Mouse (Mus musculus) liver, postnatal 0 days (tissue): Measurements from ENCODE around the gene Lrrc4. TPM values are rescaled to one million over a fixed set of nuclear protein-coding genes. Genes with fewer than 3 reads are reported as not detected.
A peak's percentile ranks its signal among the peaks of the same experiment; 100 is the strongest.

Experiments used
- ATAC-seq: fragments of 200-750 bp; cut with Nextera tagmentation; 2 replicates; pipeline ENCODE4 v1.8.0; 2017; ENCODE audit warnings: mild to moderate bottlenecking, moderate library complexity
- DNase-seq: peaks from one replicate; pipeline ENCODE4 v3.0.0-alpha.2; 2016
- H3K27ac ChIP-seq: fragments of 300-500 bp; sonication (generic); 2 replicates; pipeline ENCODE4 v1.5.1; 2014; ENCODE audit warnings: antibody characterized with exemption, moderate library complexity, mild to moderate bottlenecking, low read depth
- H3K27me3 ChIP-seq: fragments of 300-500 bp; sonication (generic); 2 replicates; pipeline ENCODE4 v1.6.1; 2014; ENCODE audit warnings: low read length, control low read depth, mixed read lengths; ENCODE audit not compliant: insufficient read depth
- H3K36me3 ChIP-seq: fragments of 300-500 bp; sonication (generic); replicated peaks from 2 replicates; pipeline ENCODE4 v1.6.1; 2014; ENCODE audit warnings: mild to moderate bottlenecking, control low read depth, low read length, moderate library complexity, mixed read lengths; ENCODE audit not compliant: insufficient read depth
- H3K4me1 ChIP-seq: fragments of 300-500 bp; sonication (generic); 2 replicates; pipeline ENCODE4 v1.6.1; 2014; ENCODE audit warnings: antibody characterized with exemption, mild to moderate bottlenecking, control low read depth; ENCODE audit not compliant: insufficient read depth
- H3K4me2 ChIP-seq: fragments of 300-500 bp; sonication (generic); 2 replicates; pipeline ENCODE4 v1.6.1; 2014; ENCODE audit warnings: low read depth, mild to moderate bottlenecking, low read length, moderate library complexity, mixed read lengths
- H3K4me3 ChIP-seq: fragments of 300-500 bp; sonication (generic); 2 replicates; pipeline ENCODE4 v1.5.1; 2014; ENCODE audit warnings: low read depth, low read length
- H3K9ac ChIP-seq: fragments of 300-500 bp; sonication (generic); replicated peaks from 2 replicates; pipeline ENCODE4 v1.6.1; 2014; ENCODE audit warnings: mild to moderate bottlenecking, moderate library complexity
- H3K9me3 ChIP-seq: fragments of 300-500 bp; sonication (generic); 2 replicates; pipeline ENCODE4 v1.6.1; 2016; ENCODE audit warnings: mild to moderate bottlenecking, control low read depth, low read length, mixed read lengths
- CTCF ChIP-seq: sonication (generic); IDR thresholded peaks from 2 replicates; pipeline ENCODE4 v1.5.1; 2016; ENCODE audit warnings: antibody characterized with exemption, low read depth
- EP300 ChIP-seq: IDR thresholded peaks from 2 replicates; pipeline ENCODE4 v1.6.1; 2016; ENCODE audit warnings: antibody characterized with exemption, low read depth, mild to moderate bottlenecking
- WGBS: fragments of 180-500 bp; shearing (Covaris S2); extraction: QIAGEN DNeasy Blood & Tissue Kit; methylation state at CpG from one replicate; pipeline ENCODE4 v1.1.7; 2014; ENCODE audit not compliant: insufficient replicate concordance; 5-methylcytosine and 5-hydroxymethylcytosine counted together
- polyA plus RNA-seq: library from polyadenylated mRNA; unstranded; fragments of >200 nt; fragmentation: Nextera tagmentation; extraction: Ambion mirVana; gene quantifications from 2 replicates; pipeline ENCODE4 v1.2.1, GENCODE M21; 2015

Lrrc4 gene
- polyA plus RNA-seq, 1 experiment from 2014 or later, result 0.08 TPM

- TF ChIP-seq CTCF, result no peak
- TF ChIP-seq EP300, result no peak
- Histone ChIP-seq H3K4me3 (no peak overlapping the region), H3K27me3 (no peaks in the 10 kb centered on the region), H3K4me1 (no peaks in the 10 kb centered on the region), H3K9ac (no peak overlapping the region), H3K27ac (no peak overlapping the region), H3K36me3 (peaks cover 16% of the 10 kb centered on the region), H3K9me3 (no peaks in the 10 kb centered on the region), H3K4me2 (no peak overlapping the region)
- DNase-seq (no peak), ATAC-seq (no peak)
- WGBS, result 85% methylated on average over 16 of the region's 16 CpGs
Observed at GRCm38 (mm10) chr6:28795792-28796515, 35.6 kb downstream of the Lrrc4 start.

DNA sequence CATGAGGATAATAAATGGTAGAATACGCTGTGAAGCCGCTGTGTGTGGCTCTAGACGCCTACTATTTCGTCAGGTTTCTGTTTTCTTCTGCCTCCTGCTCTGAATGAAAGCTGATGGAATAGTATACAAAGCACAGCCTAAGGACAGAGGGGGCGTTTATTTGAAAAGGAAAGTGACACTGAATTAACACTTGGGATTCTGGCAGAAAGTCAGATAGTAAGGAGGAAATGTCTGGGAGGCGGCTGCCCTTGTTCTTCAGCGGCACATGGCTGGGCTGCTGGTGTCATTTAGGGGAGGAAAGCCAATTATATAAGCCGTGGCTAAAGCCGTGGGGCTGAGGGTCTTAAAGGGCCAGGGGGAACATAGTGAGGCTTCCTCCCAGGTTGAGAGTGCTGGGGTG is 36.2 kb downstream of the Lrrc4 start:
- no peak overlapping the region for H3K4me3 ChIP-seq
- no peak overlapping the region for H3K4me2 ChIP-seq
- peaks cover 16% of the 10 kb centered on the region for H3K36me3 ChIP-seq
- no peak overlapping the region for H3K27ac ChIP-seq
- DNase-seq, result no peak
- no peaks in the 10 kb centered on the region for H3K4me1 ChIP-seq
- 63% methylated on average over 9 of the region's 9 CpGs for WGBS
- no peaks in the 10 kb centered on the region for H3K9me3 ChIP-seq
- H3K9ac ChIP-seq, result no peak overlapping the region
- no peak for ATAC-seq
- no peak for TF ChIP-seq CTCF
- no peak for TF ChIP-seq EP300
- no peaks in the 10 kb centered on the region for H3K27me3 ChIP-seq

DNA sequence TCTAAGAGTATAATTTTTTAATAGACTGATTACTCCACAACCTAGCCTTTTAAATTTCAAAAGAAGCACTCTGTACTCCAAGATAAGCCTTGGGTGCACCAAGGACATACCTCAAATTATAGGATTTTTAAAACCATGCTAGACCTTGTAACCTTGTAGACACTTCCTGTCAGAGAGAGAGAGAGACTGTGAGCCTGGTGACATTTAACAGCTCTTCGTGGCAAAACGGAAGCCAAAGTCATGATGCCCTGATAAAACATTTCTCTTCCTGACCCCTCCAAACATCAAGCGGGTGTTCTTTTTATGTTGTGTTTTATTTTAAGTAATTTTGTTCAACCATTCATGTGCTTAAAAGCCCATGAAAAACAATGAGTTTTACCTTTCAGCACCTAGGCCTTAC is 39.7 kb downstream of the Lrrc4 start:
- TF ChIP-seq EP300 (no peak), CTCF (no peak)
- H3K9ac ChIP-seq, result no peak overlapping the region
- H3K4me2 ChIP-seq, result no peak overlapping the region
- ATAC-seq (no peak), DNase-seq (no peak)
- H3K36me3 ChIP-seq, result peaks cover 17% of the 10 kb centered on the region
- WGBS, result 62% methylated on average over 3 of the region's 3 CpGs
- H3K27me3 ChIP-seq, result no peaks in the 10 kb centered on the region
- no peaks in the 10 kb centered on the region for H3K9me3 ChIP-seq
- no peaks in the 10 kb centered on the region for H3K4me1 ChIP-seq
- no peak overlapping the region for H3K4me3 ChIP-seq
- no peak overlapping the region for H3K27ac ChIP-seq

GRCm38 (mm10) chr6:28791183-28791582 is 40.4 kb downstream of the Lrrc4 start:
- Histone ChIP-seq H3K36me3 (peaks cover 11% of the 10 kb centered on the region), H3K9me3 (no peaks in the 10 kb centered on the region), H3K27ac (no peak overlapping the region), H3K4me2 (no peak overlapping the region), H3K4me3 (no peak overlapping the region), H3K27me3 (no peaks in the 10 kb centered on the region), H3K4me1 (no peaks in the 10 kb centered on the region), H3K9ac (no peak overlapping the region)
- WGBS, result 55% methylated on average over 3 of the region's 3 CpGs
- peak; percentile 20; the same call in 1 of the 2 replicates for TF ChIP-seq EP300
- TF ChIP-seq CTCF, result no peak
- DNase-seq, result no peak
- ATAC-seq, result no peak

GRCm38 (mm10) chr6:28789685-28790084 is 41.9 kb downstream of the Lrrc4 start:
- no peak for ATAC-seq
- H3K4me1 ChIP-seq, result no peaks in the 10 kb centered on the region
- no peak for DNase-seq
- no peaks in the 10 kb centered on the region for H3K9me3 ChIP-seq
- 0 out of 2 replicates have a peak, but pooled peaks cover 5% of the 10 kb centered on the region for H3K36me3 ChIP-seq
- no peak overlapping the region for H3K4me2 ChIP-seq
- H3K27me3 ChIP-seq, result no peaks in the 10 kb centered on the region
- no peak overlapping the region for H3K27ac ChIP-seq
- H3K9ac ChIP-seq, result no peak overlapping the region
- H3K4me3 ChIP-seq, result no peak overlapping the region
- TF ChIP-seq CTCF, result no peak
- no peak for TF ChIP-seq EP300
- WGBS, result 58% methylated on average over 4 of the region's 4 CpGs

DNA sequence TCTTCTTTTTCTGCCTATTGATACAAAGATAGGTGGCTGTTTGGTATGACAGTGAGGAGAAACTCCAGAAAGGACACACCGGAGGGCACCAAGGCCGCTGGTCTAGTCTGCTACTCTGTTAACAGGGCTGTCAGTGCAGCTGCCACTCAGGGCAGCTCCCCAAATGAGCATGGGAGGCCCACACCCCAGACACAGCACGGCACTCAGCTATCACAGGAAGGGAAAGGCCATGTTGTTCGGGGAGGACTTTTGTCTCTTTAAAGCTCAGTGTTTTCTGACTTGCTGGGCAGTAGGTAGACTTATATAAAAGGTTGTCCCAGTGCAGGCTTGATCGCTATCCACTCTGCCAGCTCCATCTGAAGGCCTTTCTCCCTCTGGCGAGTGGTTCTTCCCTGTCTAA is 44.4 kb downstream of the Lrrc4 start:
- DNase-seq (no peak), ATAC-seq (no peak)
- H3K4me2 ChIP-seq, result no peak overlapping the region
- H3K9ac ChIP-seq, result no peak overlapping the region
- no peak overlapping the region for H3K27ac ChIP-seq
- no peak for TF ChIP-seq CTCF
- TF ChIP-seq EP300, result no peak
- H3K27me3 ChIP-seq, result no peaks in the 10 kb centered on the region
- 0 out of 2 replicates have a peak, but pooled peaks cover 3% of the 10 kb centered on the region for H3K36me3 ChIP-seq
- H3K4me1 ChIP-seq, result no peaks in the 10 kb centered on the region
- H3K9me3 ChIP-seq, result no peaks in the 10 kb centered on the region
- no peak overlapping the region for H3K4me3 ChIP-seq
- 67% methylated on average over 6 of the region's 6 CpGs for WGBS

DNA sequence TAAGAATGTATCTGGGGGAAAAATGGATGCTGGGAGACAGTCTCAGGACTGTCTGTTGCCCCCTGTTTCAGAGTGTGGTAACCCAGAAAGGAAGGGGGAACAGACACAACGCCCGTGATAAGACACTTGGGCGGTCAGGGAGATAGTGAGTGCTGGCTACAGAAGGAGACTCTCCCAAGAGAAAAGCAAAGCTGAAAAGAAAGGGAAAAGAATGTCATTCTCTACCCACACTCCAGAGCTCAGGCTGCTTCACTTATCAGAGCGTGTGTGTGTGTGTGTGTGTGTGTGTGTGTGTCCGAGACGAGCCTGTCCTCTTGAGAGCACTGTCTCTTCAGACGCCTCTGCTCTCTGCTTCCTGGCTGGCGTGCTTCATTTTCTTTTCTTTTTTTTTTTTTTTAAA is 45.8 kb downstream of the Lrrc4 start:
- H3K4me1 ChIP-seq, result no peaks in the 10 kb centered on the region
- H3K27ac ChIP-seq, result no peak overlapping the region
- ATAC-seq (no peak), DNase-seq (no peak)
- H3K36me3 ChIP-seq, result 0 out of 2 replicates have a peak, but pooled peaks cover 3% of the 10 kb centered on the region
- WGBS, result 47% methylated on average over 8 of the region's 8 CpGs
- TF ChIP-seq EP300, result no peak
- no peak for TF ChIP-seq CTCF
- H3K27me3 ChIP-seq, result no peaks in the 10 kb centered on the region
- H3K9ac ChIP-seq, result no peak overlapping the region
- no peak overlapping the region for H3K4me3 ChIP-seq
- H3K4me2 ChIP-seq, result no peak overlapping the region
- no peaks in the 10 kb centered on the region for H3K9me3 ChIP-seq
